ENCODE assay signal across 8 mouse cellular contexts in the genomic region with DNA sequence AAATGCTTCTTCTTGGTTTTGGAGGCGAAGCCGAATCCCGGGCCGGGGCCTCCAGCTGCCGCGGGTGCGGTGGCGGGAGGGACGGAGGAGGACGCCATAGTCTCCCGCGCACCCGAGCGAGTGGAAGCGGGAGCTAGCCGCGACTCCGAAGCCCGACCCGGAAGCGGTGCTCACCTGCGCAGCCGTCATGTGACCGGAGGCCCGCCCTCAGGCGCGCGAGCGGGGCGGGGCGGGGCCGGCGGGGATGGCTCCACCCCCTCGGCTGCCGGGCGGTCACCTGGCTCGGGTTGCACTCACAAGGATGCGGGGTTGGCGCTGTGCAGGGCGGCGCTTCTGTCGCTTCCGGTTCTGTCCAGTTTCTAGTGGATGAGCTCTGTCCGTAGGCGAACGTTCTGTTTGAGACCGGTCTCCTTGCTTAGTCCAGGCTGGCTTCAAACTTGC. TPM values are rescaled to one million over a fixed set of nuclear protein-coding genes. Genes with fewer than 3 reads are reported as not detected.
DNase-seq lines count a peak whose midpoint lies in the region; ATAC-seq lines count a peak whose summit lies in the region.

Gene Pip4k2c, minus strand, starts transcription at position 172 of the 441 bp plus-strand sequence.

- peak; percentile 92 to 94 for DNase-seq in adrenal gland, adult 18-20 months (ENCODE audit: low spot score in 2 of 2)
- peak; percentile 89 for DNase-seq in embryo, embryonic 10.5 days (ENCODE audit: low spot score)
- DNase-seq in gastrocnemius, postnatal 10 days, result peak; percentile 87
- DNase-seq in induced T-regulatory cell, adult 2 months (ENCODE audit: low read depth), result peak; percentile 94
- peak; percentile 78 to 90 for DNase-seq in left cerebral cortex, postnatal 10 days (ENCODE audit: extremely low spot score in 1 of 2, low spot score in 2 of 2)
- peak; percentile 87 for DNase-seq in right cerebral cortex, postnatal 14 days
- DNase-seq in urinary bladder, postnatal 25 days (ENCODE audit: low spot score), result peak; percentile 90

- intact Hi-C loops in left cerebral cortex, postnatal 10 days (cut with DNase I), result no loop called here

- ATAC-seq in megakaryocyte progenitor cell, adult 5-6 weeks (replicated peaks; ENCODE audit: poor library complexity), result peak; percentile 92

RNA-seq across cellular contexts. Expression of gene Pip4k2c, which starts in this region (rescaled TPM):
- total RNA-seq in adrenal gland, adult 18-20 months (2021), result 10 to 100 TPM; 41.5 to 44.7 TPM
- 1 to 10 TPM; 8.5 to 9.6 TPM for total RNA-seq in gastrocnemius, postnatal 10 days (2021)
- total RNA-seq in left cerebral cortex, postnatal 10 days (2021), result 10 to 100 TPM; 42.2 to 47.4 TPM
- 9.7 and 11.2 TPM in 2 replicates for total RNA-seq in megakaryocyte progenitor cell, adult 5-6 weeks (2015)
- total RNA-seq in megakaryocyte progenitor cell, adult 5-6 weeks (2017), result 11.4 and 12.1 TPM in 2 replicates

Comparison
In these comparisons a context has a peak if more than half of its experiments do, and no peak if none do; other contexts are left out.
1. Peak in every context shown above with its lines: DNase-seq and ATAC-seq.